Mouse (Mus musculus) induced T-regulatory cell, adult 2 months (primary cell): ENCODE measurements around the gene D730048I06Rik.
"Not testable (repeated sequence)": the region's sequence is repeated elsewhere in the genome, so short reads cannot be mapped to it uniquely, and the experiment has no call there.

ENCODE experiments used
- DNase-seq: peaks from one replicate; pipeline ENCODE4 v3.0.0-alpha.2; 2012; ENCODE audit warnings: low read depth

D730048I06Rik gene

DNA sequence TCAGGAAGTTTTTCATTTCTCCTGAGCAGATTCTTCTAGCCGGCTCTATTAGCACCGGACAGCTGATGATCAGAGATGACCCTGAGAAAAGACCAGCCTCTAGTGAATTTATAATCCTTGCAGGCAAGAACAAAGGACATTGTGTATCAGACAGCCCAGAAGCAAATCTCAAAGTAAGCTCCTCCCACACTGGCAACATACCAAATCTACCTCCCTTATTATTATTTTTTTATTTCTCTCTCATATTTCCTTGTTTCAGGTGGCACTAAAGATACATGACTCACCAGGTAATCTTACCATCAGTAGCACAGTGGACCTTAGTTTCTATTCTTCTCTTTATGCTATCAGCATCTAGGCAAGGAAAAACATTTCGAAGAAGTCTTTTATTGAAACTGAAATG lies at the start of gene D730048I06Rik, which contains the start of gene Gm27235:
Gene D730048I06Rik (minus strand): TSS at position 112 of the 400 bp plus-strand sequence.
Gene Gm27235 (minus strand): TSS at position 101 of the 400 bp plus-strand sequence.
- no peak for DNase-seq

DNA sequence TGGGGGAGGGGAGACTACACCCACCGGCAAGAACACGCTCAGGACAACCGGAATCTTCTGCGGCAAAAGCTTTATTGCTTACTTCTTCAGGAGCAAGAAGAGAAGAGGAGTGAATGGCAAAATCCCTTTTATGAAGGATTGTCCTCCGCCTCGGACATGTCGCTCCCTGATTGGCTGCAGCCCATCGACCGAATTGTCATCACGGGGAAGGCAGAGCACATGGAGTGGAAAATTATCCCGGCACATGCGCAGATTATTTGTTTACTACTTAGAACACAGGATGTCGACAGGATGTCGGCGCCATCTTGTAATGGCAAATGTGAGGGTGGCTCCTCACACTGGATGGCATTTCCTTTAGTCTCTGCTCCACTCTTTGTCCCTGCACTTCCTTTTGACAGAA lies 28.0 kb upstream of the D730048I06Rik start:
- not testable (repeated sequence) for DNase-seq

DNA sequence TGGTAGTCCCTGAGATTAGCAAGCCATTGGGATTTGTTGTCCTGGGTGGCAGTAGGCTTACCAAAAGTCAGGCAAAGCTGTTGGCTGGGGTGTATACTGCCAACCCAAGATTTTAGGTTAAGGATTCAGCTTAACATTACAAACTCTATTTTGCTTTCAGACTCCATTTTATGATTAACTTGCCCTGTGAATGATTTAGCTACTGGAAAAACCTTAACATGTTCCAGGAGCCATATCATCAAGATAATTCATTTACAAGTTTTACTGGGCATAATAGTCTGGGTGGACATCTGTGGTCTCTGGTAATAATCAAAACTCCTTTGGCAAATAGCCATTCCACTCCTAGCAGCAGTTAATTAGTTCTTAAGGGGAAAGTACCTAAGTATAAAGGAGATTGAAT lies 8.2 kb upstream of the D730048I06Rik start:
- no peak for DNase-seq

DNA sequence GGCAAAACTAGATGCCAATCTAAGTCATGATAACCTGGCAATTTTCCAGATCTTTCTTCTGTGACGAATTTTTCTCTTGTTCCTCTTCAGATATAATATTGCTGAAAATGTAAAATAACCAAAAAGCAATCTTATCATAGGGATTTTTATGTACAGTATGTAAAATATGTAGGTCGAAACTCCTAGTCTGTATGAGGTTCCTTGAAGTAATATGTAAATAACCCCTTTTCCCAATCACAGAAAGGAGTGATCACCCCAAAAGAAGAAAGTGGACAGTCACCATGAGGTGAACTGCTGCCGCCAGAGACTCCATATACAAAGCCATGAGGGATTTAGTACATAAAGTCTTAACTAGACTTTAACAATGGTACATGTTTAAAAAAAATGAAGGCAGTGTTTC lies 11.9 kb downstream of the D730048I06Rik start, which contains the start of gene Gm17727:
Gene Gm17727 (minus strand): TSS at position 101 of the 400 bp plus-strand sequence.
- DNase-seq: no peak

DNA sequence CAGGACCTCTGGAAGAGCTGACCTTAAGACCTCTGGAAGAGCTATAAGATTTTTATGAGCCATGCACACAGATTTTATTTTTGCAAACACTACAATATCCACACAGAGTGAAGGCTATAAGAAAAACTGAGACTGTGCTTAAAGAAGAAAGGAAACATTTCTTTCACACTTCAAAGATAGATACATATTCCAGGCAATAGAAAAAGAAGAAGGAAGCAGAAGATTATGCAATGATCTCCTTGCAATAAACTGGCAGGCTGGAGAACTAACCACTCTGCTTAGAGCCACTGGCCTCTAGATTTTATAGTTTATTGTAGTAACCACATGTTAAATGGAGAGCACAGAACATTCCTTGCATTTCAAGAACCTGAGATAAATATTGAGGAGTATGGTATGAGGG lies 33.1 kb downstream of the D730048I06Rik start:
- DNase-seq: no peak

DNA sequence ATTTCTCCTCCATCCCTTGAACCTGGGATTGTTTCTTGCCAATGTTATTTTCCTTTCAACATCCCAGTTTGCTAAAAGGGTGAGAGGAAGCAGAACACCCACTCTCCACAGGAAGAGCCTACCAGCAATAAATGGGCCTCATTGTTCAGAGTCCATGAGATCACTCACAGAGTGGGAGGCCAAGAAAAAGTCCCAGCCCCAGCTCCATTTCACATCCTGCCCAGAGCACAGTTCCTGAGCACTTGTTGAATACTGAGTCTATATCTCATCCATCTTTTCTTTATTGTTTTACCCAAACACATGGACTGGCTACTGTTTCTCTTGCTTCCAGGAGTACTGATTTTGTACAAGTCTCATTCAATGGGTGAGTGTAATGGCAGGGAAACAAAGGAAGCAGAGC lies 49.2 kb downstream of the D730048I06Rik start, which contains the start of gene Gm17677:
Gene Gm17677 (plus strand): TSS at position 301 of the 400 bp plus-strand sequence.
- no peak for DNase-seq
